ENCODE assay signal across 12 mouse cellular contexts in the genomic region with DNA sequence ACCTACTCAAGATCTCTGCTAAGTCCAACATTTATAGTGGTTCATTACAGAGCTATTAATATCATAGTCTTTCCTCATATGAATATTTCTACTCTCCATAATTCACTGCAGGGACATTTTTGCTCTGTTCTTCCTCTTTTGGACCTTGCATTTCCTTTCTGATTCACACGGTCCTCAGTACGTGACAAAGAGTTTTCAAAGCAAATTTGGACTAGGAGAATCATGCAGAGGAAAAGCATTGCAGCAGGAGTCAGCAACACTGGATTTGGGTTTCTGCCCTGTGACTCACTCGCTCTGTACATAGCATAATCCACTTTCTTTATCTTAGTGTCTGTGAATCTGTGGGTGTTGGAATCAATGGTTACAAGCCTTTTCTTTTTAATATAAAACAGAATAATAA.
A peak's percentile ranks its signal among the peaks of the same experiment; 100 is the strongest.
DNase-seq lines count a peak whose midpoint lies in the region; ATAC-seq and TF ChIP-seq lines count a peak whose summit lies in the region.
"Had no signal": no experiment of that assay in that cellular context is flagged by ENCODE, and none has a peak within 500 bp of the region (broad histone marks: within the 10 kb centered on the region; RNA-seq: fewer than 3 reads in every experiment).

No protein-coding gene starts in this region.

- peak overlapping the region; percentile 65; the same call in 1 of the 2 replicates for H3K27ac ChIP-seq in cortical plate, adult 2 months (ENCODE audit: insufficient read depth, low read length)
- no peak overlapping the region for H3K27ac ChIP-seq in hindbrain, postnatal 0 days
- no peak overlapping the region for H3K27ac ChIP-seq in midbrain, embryonic 15.5 days
- H3K27ac ChIP-seq: hindbrain, embryonic 15.5 days; neural tube, embryonic 13.5 days had no signal

- TF ChIP-seq CTCF in cortical plate, adult 2 months (IDR thresholded peaks at IDR 0.05; ENCODE audit: extremely low read depth, insufficient read depth, low read length) = no peak
- no peak for TF ChIP-seq CTCF in hindbrain, postnatal 0 days (IDR thresholded peaks at IDR 0.05; ENCODE audit: low read depth)

- TF ChIP-seq POLR2A in cortical plate, adult 2 months (IDR thresholded peaks at IDR 0.05; ENCODE audit: extremely low read depth, insufficient read depth, low read length) = no peak

- ATAC-seq in monocyte, adult 5-6 weeks (replicated peaks; ENCODE audit: insufficient number of reproducible peaks, low FRiP score, low TSS enrichment, poor library complexity, severe bottlenecking) = peak; percentile 74
- ATAC-seq in hindbrain, postnatal 0 days = no peak
- no peak for ATAC-seq in midbrain, embryonic 15.5 days (replicated peaks)

- WGBS in hindbrain, postnatal 0 days = 85% methylated on average over 3 of the region's 3 CpGs
- 86% methylated on average over 3 of the region's 3 CpGs for WGBS in midbrain, embryonic 15.5 days

- H3K36me3 ChIP-seq in hindbrain, postnatal 0 days (ENCODE audit: insufficient read depth, low read length) = no peaks in the 10 kb centered on the region
- no peaks in the 10 kb centered on the region for H3K36me3 ChIP-seq in midbrain, embryonic 15.5 days (replicated peaks)
- H3K36me3 ChIP-seq: hindbrain, embryonic 15.5 days; neural tube, embryonic 13.5 days had no signal

- H3K4me2 ChIP-seq in hindbrain, postnatal 0 days (ENCODE audit: low read depth, low read length) = no peak overlapping the region
- no peak overlapping the region for H3K4me2 ChIP-seq in midbrain, embryonic 15.5 days
- H3K4me2 ChIP-seq: hindbrain, embryonic 15.5 days; neural tube, embryonic 13.5 days had no signal

- H3K9me3 ChIP-seq in hindbrain, postnatal 0 days (ENCODE audit: low read length) = no peaks in the 10 kb centered on the region
- H3K9me3 ChIP-seq in midbrain, embryonic 15.5 days = no peaks in the 10 kb centered on the region
- H3K9me3 ChIP-seq: hindbrain, embryonic 15.5 days; megakaryocyte, embryonic 14.5 days; neural tube, embryonic 13.5 days had no signal

- peaks cover 3% of the 10 kb centered on the region; the same call in 1 of the 2 replicates for H3K4me1 ChIP-seq in cortical plate, adult 2 months (ENCODE audit: control insufficient read depth, insufficient read depth, low read length)
- no peaks in the 10 kb centered on the region for H3K4me1 ChIP-seq in hindbrain, postnatal 0 days (ENCODE audit: insufficient read depth, low read length)
- no peaks in the 10 kb centered on the region for H3K4me1 ChIP-seq in midbrain, embryonic 15.5 days
- H3K4me1 ChIP-seq: hindbrain, embryonic 15.5 days; neural tube, embryonic 13.5 days had no signal

- H3K9ac ChIP-seq in hindbrain, postnatal 0 days (replicated peaks; ENCODE audit: low read length) = no peak overlapping the region
- no peak overlapping the region for H3K9ac ChIP-seq in midbrain, embryonic 15.5 days
- H3K9ac ChIP-seq: hindbrain, embryonic 15.5 days; neural tube, embryonic 13.5 days had no signal

- no peaks in the 10 kb centered on the region for H3K27me3 ChIP-seq in hindbrain, postnatal 0 days (ENCODE audit: insufficient read depth, low read length)
- H3K27me3 ChIP-seq in midbrain, embryonic 15.5 days (replicated peaks) = no peaks in the 10 kb centered on the region
- H3K27me3 ChIP-seq: hindbrain, embryonic 15.5 days; megakaryocyte, embryonic 14.5 days; neural tube, embryonic 13.5 days had no signal

- no peak overlapping the region for H3K4me3 ChIP-seq in cortical plate, adult 2 months (ENCODE audit: insufficient read depth, low read length)
- H3K4me3 ChIP-seq in hindbrain, postnatal 0 days (ENCODE audit: low read length) = no peak overlapping the region
- H3K4me3 ChIP-seq in midbrain, embryonic 15.5 days = no peak overlapping the region
- H3K4me3 ChIP-seq: hindbrain, embryonic 15.5 days; megakaryocyte, embryonic 14.5 days; neural tube, embryonic 13.5 days had no signal

- DNase-seq in layer of hippocampus, adult 18-20 months (ENCODE audit: low spot score in 2 of 2) = peak; percentile 13 to 45
- no peak for DNase-seq in layer of hippocampus, postnatal 36 days
- peak; percentile 87 for DNase-seq in NIH3T3 (ENCODE audit: low read depth)
- DNase-seq in hindbrain, postnatal 0 days (ENCODE audit: low spot score) = no peak
- DNase-seq: kidney, postnatal 25 days; liver had no signal

Comparison
In these comparisons a context has a peak if more than half of its experiments do, and no peak if none do; other contexts are left out.
1. DNase-seq: peak in layer of hippocampus, adult 18-20 months (2 of 2) and NIH3T3 (single experiment); none in layer of hippocampus, postnatal 36 days (0 of 2) and hindbrain, postnatal 0 days (single experiment).